Mouse (Mus musculus) stomach, postnatal 0 days (tissue): Measurements from ENCODE around the gene Rabggtb.

Experiments used
- CTCF ChIP-seq: IDR thresholded peaks from 2 replicates; pipeline ENCODE4 v1.5.1; 2016; ENCODE audit warnings: antibody characterized with exemption, low read depth, mild to moderate bottlenecking, moderate library complexity
- EP300 ChIP-seq: optimal IDR thresholded peaks from 2 replicates; pipeline ENCODE3; 2016; ENCODE audit warnings: antibody characterized with exemption

DNA sequence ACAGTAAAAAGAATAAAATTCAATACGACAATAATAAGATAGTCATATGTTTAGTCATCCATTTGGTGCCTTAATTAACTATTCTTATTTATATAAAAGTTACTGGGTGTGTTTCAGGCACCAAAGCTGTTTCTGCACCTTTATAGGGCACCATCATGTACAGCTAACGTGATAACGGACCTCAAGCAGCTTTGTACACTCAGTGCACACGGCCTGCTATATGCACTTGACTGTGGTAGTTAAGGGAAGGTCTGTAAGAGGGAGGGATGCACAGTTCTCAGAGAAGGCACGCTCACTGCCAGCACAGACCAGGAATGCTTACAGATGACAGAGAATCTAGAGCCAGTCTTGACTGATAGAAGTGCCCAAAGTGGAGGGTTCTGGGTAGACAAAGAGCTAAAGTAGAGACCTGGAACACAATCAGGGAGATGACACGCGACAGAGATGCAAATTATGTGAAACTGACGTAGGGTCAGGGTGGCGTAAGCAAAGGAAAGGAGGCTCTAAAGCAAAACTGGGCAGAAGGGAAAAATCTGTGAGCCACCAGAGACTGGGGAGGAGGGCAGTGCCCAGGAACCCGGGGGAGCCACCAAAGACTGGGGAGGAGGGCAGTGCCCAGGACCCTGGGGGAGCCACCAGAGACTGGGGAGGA, 54.3 kb downstream of the Rabggtb start:
- TF ChIP-seq CTCF (no peak), EP300 (no peak)
